Mouse (Mus musculus): ENCODE data around the gene Celf2. TPM values are rescaled to one million over a fixed set of nuclear protein-coding genes. Genes with fewer than 3 reads are reported as not detected.

The Celf2 gene
- polyA plus RNA-seq, 1 experiment from 2014 or later, result 16.5 TPM

DNA sequence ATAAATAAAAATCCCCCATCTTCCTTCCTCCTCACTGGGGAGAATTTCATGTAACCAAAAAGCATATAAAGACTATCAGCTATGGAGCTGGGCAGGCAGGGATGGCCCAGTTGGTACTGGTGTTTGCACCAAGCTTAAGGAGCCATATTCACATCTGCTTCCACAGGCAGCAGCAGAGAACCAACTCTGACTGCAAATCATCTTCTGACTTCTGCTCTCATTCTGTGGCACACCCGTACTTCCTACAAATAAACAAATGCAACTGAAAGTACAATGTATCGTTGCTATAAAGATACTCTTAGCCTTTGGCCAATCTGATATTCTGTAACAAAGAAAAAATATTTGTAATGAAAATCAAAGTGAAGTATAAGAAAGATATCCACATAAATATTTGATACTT lies 819.7 kb downstream of the Celf2 start:
- no peak overlapping the region for H3K9ac ChIP-seq (replicated peaks; ENCODE audit: low read length)
- no peak for ATAC-seq (ENCODE audit: low FRiP score, low TSS enrichment)
- H3K4me1 ChIP-seq (ENCODE audit: insufficient read depth, low read length), result 0 out of 2 replicates have a peak, but pooled peaks cover 3% of the 10 kb centered on the region
- no peaks in the 10 kb centered on the region for H3K9me3 ChIP-seq (ENCODE audit: low read length)
- 85% methylated on average over 2 of the region's 2 CpGs for WGBS
- no peaks in the 10 kb centered on the region for H3K27me3 ChIP-seq (ENCODE audit: insufficient read depth, low read length)
- no peak overlapping the region for H3K4me2 ChIP-seq (replicated peaks; ENCODE audit: low read depth, low read length)
- H3K4me3 ChIP-seq (ENCODE audit: low read length), result no peak overlapping the region
- no peaks in the 10 kb centered on the region for H3K36me3 ChIP-seq (ENCODE audit: insufficient read depth, low read length)
- H3K27ac ChIP-seq (ENCODE audit: low read length), result no peak overlapping the region

DNA sequence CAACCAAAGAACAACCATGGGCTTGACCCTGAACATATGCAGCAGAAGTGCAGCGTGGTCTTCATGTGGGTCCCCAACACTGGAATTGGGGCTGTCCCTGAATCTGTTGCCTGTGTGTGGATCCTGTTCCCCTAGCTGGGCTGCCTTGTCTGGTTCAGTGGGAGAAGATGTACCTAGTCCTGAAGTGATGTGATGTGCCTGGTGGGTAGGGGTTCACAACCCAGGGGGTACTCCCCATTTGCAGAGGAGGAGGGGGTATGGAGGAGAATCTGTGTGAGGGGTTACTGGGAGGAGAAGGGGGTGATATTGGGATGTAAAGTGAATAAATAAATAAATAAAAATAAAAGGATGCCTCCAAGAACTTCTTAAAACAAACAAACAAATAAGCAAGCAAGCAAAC lies 831.1 kb downstream of the Celf2 start:
- no peaks in the 10 kb centered on the region for H3K36me3 ChIP-seq (ENCODE audit: insufficient read depth, low read length)
- H3K27me3 ChIP-seq (ENCODE audit: insufficient read depth, low read length), result no peaks in the 10 kb centered on the region
- 95% methylated on average over 1 of the region's 1 CpGs for WGBS
- H3K9ac ChIP-seq (replicated peaks; ENCODE audit: low read length), result no peak overlapping the region
- H3K4me2 ChIP-seq (replicated peaks; ENCODE audit: low read depth, low read length), result no peak overlapping the region
- no peak overlapping the region for H3K4me3 ChIP-seq (ENCODE audit: low read length)
- no peak for ATAC-seq (ENCODE audit: low FRiP score, low TSS enrichment)
- no peaks in the 10 kb centered on the region for H3K9me3 ChIP-seq (ENCODE audit: low read length)
- H3K4me1 ChIP-seq (ENCODE audit: insufficient read depth, low read length), result no peaks in the 10 kb centered on the region
- no peak overlapping the region for H3K27ac ChIP-seq (ENCODE audit: low read length)

DNA sequence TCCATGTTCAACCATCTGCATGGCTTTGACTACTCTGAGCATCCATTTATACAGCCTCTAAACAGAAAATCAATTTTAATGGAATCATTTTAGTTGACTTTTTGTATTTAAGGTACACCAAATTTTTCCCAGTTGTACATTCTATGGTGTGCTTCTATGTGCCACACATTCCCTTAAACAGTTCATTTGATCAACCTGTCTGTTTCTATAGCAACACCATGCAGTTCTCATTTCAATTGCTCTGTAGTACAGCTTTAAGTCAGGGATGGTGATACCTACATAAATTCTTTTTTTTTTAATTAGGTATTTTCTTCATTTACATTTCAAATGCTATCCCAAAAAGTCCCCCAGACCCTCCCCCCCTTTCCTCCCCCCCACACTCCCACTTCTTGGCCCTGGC lies 831.9 kb downstream of the Celf2 start:
- Histone ChIP-seq H3K27me3 (ENCODE audit: insufficient read depth, low read length) (no peaks in the 10 kb centered on the region), H3K9me3 (ENCODE audit: low read length) (no peaks in the 10 kb centered on the region), H3K4me1 (ENCODE audit: insufficient read depth, low read length) (no peaks in the 10 kb centered on the region), H3K36me3 (ENCODE audit: insufficient read depth, low read length) (no peaks in the 10 kb centered on the region), H3K4me2 (replicated peaks; ENCODE audit: low read depth, low read length) (no peak overlapping the region), H3K4me3 (ENCODE audit: low read length) (no peak overlapping the region), H3K9ac (replicated peaks; ENCODE audit: low read length) (no peak overlapping the region), H3K27ac (ENCODE audit: low read length) (no peak overlapping the region)
- ATAC-seq (ENCODE audit: low FRiP score, low TSS enrichment), result no peak

DNA sequence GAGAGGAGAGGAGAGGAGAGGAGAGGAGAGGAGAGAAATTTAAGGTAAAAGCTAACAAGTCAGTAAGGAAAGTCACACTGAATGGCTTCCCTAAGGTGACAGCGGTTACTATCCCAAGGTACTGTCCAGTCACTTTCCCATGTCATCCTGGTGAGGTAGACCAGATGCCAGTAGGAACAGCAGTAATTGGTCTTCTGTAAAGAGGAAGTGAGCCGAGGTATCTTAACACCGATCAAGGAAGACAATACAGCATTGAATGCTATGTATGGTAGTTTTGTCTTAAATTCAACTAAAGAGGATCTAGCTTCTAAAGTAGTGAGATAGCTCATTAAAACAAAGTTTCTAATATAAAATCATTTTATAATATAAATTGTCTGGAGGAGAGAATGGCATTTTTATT lies 835.0 kb downstream of the Celf2 start:
- H3K9ac ChIP-seq (replicated peaks; ENCODE audit: low read length), result no peak overlapping the region
- 89% methylated on average over 3 of the region's 3 CpGs for WGBS
- H3K27me3 ChIP-seq (ENCODE audit: insufficient read depth, low read length), result no peaks in the 10 kb centered on the region
- no peaks in the 10 kb centered on the region for H3K4me1 ChIP-seq (ENCODE audit: insufficient read depth, low read length)
- no peak overlapping the region for H3K4me3 ChIP-seq (ENCODE audit: low read length)
- no peak overlapping the region for H3K4me2 ChIP-seq (replicated peaks; ENCODE audit: low read depth, low read length)
- H3K9me3 ChIP-seq (ENCODE audit: low read length), result no peaks in the 10 kb centered on the region
- no peak overlapping the region for H3K27ac ChIP-seq (ENCODE audit: low read length)
- no peak for ATAC-seq (ENCODE audit: low FRiP score, low TSS enrichment)
- H3K36me3 ChIP-seq (ENCODE audit: insufficient read depth, low read length), result no peaks in the 10 kb centered on the region

DNA sequence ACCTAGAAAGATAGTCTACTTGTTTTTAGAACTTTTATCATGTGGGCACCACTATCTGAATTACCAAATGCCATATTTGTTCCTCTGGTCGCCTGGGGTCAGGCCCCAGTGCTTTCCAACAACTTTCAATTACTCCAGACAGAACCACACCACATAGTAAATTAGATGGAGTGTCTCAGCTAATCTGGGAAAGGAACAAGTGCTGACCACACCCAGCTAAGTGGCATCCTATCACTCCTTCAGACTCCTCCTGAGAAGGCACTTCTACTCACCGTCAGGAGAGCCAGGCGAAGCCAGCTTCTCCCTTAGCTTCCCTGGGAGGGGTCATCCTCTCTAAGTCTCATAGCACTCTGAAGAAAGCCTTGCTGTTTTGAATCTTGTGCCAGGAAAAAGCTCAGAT lies 835.9 kb downstream of the Celf2 start:
- H3K27me3 ChIP-seq (ENCODE audit: insufficient read depth, low read length), result no peaks in the 10 kb centered on the region
- no peak overlapping the region for H3K27ac ChIP-seq (ENCODE audit: low read length)
- H3K4me2 ChIP-seq (replicated peaks; ENCODE audit: low read depth, low read length), result no peak overlapping the region
- no peaks in the 10 kb centered on the region for H3K4me1 ChIP-seq (ENCODE audit: insufficient read depth, low read length)
- no peak overlapping the region for H3K9ac ChIP-seq (replicated peaks; ENCODE audit: low read length)
- 74% methylated on average over 3 of the region's 3 CpGs for WGBS
- H3K9me3 ChIP-seq (ENCODE audit: low read length), result no peaks in the 10 kb centered on the region
- no peaks in the 10 kb centered on the region for H3K36me3 ChIP-seq (ENCODE audit: insufficient read depth, low read length)
- no peak for ATAC-seq (ENCODE audit: low FRiP score, low TSS enrichment)
- H3K4me3 ChIP-seq (ENCODE audit: low read length), result no peak overlapping the region

DNA sequence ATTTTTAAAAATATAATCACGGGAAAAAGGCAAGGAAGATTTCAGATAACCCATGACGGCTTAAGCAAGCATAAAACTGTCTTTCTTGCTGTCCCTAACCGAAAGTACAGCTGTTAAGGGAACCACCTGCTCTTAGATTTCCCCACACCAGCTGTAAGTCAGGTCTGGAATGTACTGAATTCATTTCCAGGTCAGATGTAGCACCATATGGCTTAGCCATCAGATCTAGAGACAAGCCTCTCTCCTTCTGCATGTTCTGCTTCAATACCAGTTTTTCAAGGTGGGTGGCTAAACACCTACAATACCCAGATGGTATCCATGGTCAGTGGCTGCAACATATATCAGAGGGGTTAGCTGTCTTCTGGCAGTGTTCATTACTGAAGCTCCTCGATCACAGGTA lies 841.8 kb downstream of the Celf2 start:
- Histone ChIP-seq H3K9me3 (ENCODE audit: low read length) (no peaks in the 10 kb centered on the region), H3K36me3 (ENCODE audit: insufficient read depth, low read length) (no peaks in the 10 kb centered on the region), H3K4me1 (ENCODE audit: insufficient read depth, low read length) (no peaks in the 10 kb centered on the region), H3K4me3 (ENCODE audit: low read length) (no peak overlapping the region), H3K4me2 (replicated peaks; ENCODE audit: low read depth, low read length) (no peak overlapping the region), H3K27ac (ENCODE audit: low read length) (no peak overlapping the region), H3K9ac (replicated peaks; ENCODE audit: low read length) (no peak overlapping the region), H3K27me3 (ENCODE audit: insufficient read depth, low read length) (no peaks in the 10 kb centered on the region)
- ATAC-seq (ENCODE audit: low FRiP score, low TSS enrichment), result no peak
- 27% methylated on average over 4 of the region's 4 CpGs for WGBS

DNA sequence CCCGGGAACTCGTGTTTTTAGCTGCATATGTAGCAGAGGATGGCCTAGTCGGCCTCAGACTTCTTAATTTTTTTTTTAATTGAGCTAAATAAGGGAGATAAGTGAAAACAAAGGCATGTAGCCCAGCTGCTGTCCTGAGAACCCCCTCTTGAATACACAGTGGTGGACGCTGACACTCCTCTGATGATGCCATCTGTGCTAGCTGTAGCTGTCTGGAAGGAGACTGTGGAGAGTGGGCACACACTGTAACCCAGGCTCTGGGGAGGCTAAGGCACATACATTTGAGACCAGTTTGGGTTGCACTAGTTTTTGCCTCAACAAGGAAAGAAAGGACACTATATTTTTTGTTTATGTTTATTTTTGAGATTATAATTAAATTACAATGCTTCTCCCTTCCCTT lies 849.5 kb downstream of the Celf2 start:
- Histone ChIP-seq H3K9me3 (ENCODE audit: low read length) (no peaks in the 10 kb centered on the region), H3K27ac (ENCODE audit: low read length) (no peak overlapping the region), H3K27me3 (ENCODE audit: insufficient read depth, low read length) (no peaks in the 10 kb centered on the region), H3K9ac (replicated peaks; ENCODE audit: low read length) (no peak overlapping the region), H3K4me3 (ENCODE audit: low read length) (no peak overlapping the region), H3K4me2 (replicated peaks; ENCODE audit: low read depth, low read length) (no peak overlapping the region), H3K4me1 (ENCODE audit: insufficient read depth, low read length) (no peaks in the 10 kb centered on the region), H3K36me3 (ENCODE audit: insufficient read depth, low read length) (no peaks in the 10 kb centered on the region)
- WGBS, result 80% methylated on average over 4 of the region's 4 CpGs
- no peak for ATAC-seq (ENCODE audit: low FRiP score, low TSS enrichment)

DNA sequence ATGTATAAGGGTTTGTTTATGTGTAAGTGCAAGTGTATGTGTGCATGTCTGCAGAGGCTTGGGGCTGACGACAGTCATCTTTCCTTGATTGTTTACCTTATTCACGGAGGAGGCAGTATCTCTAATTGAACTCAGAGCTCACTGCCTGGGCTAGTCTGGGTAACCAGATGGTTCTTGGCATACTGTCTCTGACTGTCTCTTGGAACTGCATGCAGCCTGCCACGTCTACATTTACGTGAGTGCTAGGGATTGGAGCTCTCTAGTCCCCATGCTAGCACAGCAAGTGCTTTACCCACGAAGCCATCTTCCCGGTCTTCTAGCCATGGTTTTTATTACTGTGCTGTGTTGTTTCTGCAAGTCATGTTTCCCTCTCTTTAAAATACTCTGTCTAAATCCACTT lies 855.6 kb downstream of the Celf2 start:
- H3K27ac ChIP-seq (ENCODE audit: low read length), result no peak overlapping the region
- H3K4me2 ChIP-seq (replicated peaks; ENCODE audit: low read depth, low read length), result no peak overlapping the region
- WGBS, result 66% methylated on average over 6 of the region's 6 CpGs
- no peaks in the 10 kb centered on the region for H3K36me3 ChIP-seq (ENCODE audit: insufficient read depth, low read length)
- no peaks in the 10 kb centered on the region for H3K27me3 ChIP-seq (ENCODE audit: insufficient read depth, low read length)
- no peak overlapping the region for H3K4me3 ChIP-seq (ENCODE audit: low read length)
- H3K9ac ChIP-seq (replicated peaks; ENCODE audit: low read length), result no peak overlapping the region
- ATAC-seq (ENCODE audit: low FRiP score, low TSS enrichment), result no peak
- H3K9me3 ChIP-seq (ENCODE audit: low read length), result no peaks in the 10 kb centered on the region
- no peaks in the 10 kb centered on the region for H3K4me1 ChIP-seq (ENCODE audit: insufficient read depth, low read length)

DNA sequence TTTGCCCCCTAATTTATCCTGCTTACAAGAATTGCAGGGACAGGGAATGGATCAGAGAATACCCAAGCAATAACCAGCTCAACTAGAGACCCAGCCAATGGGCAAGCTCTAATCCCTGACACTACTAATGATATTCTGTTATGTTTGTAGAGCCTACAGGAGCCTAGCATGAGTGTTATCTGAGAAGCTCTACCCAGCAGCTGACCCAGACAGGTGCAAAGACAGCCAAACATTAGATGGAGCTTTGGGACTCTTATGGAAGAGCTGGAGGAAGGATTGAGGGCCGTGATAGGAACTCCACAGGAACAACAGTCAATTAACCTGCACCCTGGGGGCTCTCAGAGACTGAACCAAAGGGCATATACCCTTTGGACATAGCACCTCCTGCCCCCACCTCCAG lies 857.7 kb downstream of the Celf2 start:
- ATAC-seq (ENCODE audit: low FRiP score, low TSS enrichment), result no peak
- no peak overlapping the region for H3K4me3 ChIP-seq (ENCODE audit: low read length)
- H3K4me1 ChIP-seq (ENCODE audit: insufficient read depth, low read length), result no peaks in the 10 kb centered on the region
- no peak overlapping the region for H3K9ac ChIP-seq (replicated peaks; ENCODE audit: low read length)
- H3K4me2 ChIP-seq (replicated peaks; ENCODE audit: low read depth, low read length), result no peak overlapping the region
- H3K36me3 ChIP-seq (ENCODE audit: insufficient read depth, low read length), result no peaks in the 10 kb centered on the region
- H3K27ac ChIP-seq (ENCODE audit: low read length), result no peak overlapping the region
- no peaks in the 10 kb centered on the region for H3K9me3 ChIP-seq (ENCODE audit: low read length)
- H3K27me3 ChIP-seq (ENCODE audit: insufficient read depth, low read length), result no peaks in the 10 kb centered on the region
- 67% methylated on average over 1 of the region's 1 CpGs for WGBS

DNA sequence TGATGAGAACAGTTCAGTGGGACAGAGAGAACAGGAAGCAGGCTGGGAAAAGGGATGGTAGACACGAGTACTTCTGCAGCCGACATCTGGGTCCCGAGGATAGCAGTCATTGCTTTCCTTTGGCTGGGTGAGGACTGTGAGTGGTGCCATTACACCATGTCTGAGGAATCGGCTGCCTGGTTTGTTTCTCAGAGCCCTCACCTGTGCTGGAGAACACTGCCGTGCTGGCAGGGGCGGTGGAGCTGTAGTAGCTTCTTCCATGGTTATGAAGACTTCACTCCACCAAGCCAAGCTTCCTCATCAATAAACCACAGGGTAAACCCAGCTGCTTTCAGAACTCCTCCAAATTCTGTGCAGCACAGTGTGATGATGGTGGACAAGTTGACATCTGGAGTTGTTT lies 860.5 kb downstream of the Celf2 start:
- no peak for ATAC-seq (ENCODE audit: low FRiP score, low TSS enrichment)

DNA sequence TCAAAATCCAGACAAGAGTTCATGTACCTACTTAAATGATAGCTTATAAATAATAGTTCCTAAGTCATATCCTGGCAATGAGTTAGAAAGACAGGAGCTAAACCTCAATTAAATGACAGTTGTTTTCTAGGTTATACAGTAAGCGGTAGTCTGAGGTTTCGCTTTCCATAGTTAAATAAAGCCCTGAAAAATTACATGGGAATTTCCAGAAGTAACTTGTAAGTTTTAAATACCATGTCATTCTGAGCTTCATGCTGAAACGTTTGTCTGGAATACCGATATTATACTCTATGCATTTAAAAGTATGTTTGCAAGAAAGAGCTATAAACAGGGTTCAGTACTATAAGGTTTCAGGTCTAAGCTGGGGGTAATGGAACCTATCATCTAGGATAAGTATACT lies 862.3 kb downstream of the Celf2 start:
- no peaks in the 10 kb centered on the region for H3K9me3 ChIP-seq (ENCODE audit: low read length)
- ATAC-seq (ENCODE audit: low FRiP score, low TSS enrichment), result no peak

More for the DNA sequence above, 860.5 kb downstream of the Celf2 start:
- H3K27me3 ChIP-seq (ENCODE audit: insufficient read depth, low read length), result no peaks in the 10 kb centered on the region
- no peaks in the 10 kb centered on the region for H3K9me3 ChIP-seq (ENCODE audit: low read length)
- H3K27ac ChIP-seq (ENCODE audit: low read length), result no peak overlapping the region
- no peak overlapping the region for H3K4me3 ChIP-seq (ENCODE audit: low read length)
- no peaks in the 10 kb centered on the region for H3K36me3 ChIP-seq (ENCODE audit: insufficient read depth, low read length)
- WGBS, result 90% methylated on average over 6 of the region's 6 CpGs
- H3K4me2 ChIP-seq (replicated peaks; ENCODE audit: low read depth, low read length), result no peak overlapping the region
- no peaks in the 10 kb centered on the region for H3K4me1 ChIP-seq (ENCODE audit: insufficient read depth, low read length)
- H3K9ac ChIP-seq (replicated peaks; ENCODE audit: low read length), result no peak overlapping the region

More for the DNA sequence above, 862.3 kb downstream of the Celf2 start:
- no peak overlapping the region for H3K4me3 ChIP-seq (ENCODE audit: low read length)
- H3K27me3 ChIP-seq (ENCODE audit: insufficient read depth, low read length), result no peaks in the 10 kb centered on the region
- no peaks in the 10 kb centered on the region for H3K4me1 ChIP-seq (ENCODE audit: insufficient read depth, low read length)
- no peak overlapping the region for H3K4me2 ChIP-seq (replicated peaks; ENCODE audit: low read depth, low read length)
- no peak overlapping the region for H3K27ac ChIP-seq (ENCODE audit: low read length)
- no peaks in the 10 kb centered on the region for H3K36me3 ChIP-seq (ENCODE audit: insufficient read depth, low read length)
- H3K9ac ChIP-seq (replicated peaks; ENCODE audit: low read length), result no peak overlapping the region
- WGBS, result 89% methylated on average over 4 of the region's 4 CpGs

Measured in kidney, embryonic 16.5 days (tissue).